Mouse (Mus musculus) WW6 (cell line): ENCODE results near the gene Ifit3.
"Not testable (repeated sequence)": the region's sequence is repeated elsewhere in the genome, so short reads cannot be mapped to it uniquely, and the experiment has no call there.

Source experiments
- DNase-seq: peaks from one replicate; pipeline ENCODE4 v3.0.0-alpha.2; 2013; ENCODE audit warnings: low read depth, low spot score

Ifit3 gene

GRCm38 (mm10) chr19:34583126-34583766 lies at the start of gene Ifit3:
TSS of gene Ifit3 (plus strand) at chr19:34583531.
- not testable (repeated sequence) for DNase-seq

- DNase-seq: no peak
These were observed 43.9 kb upstream of the Ifit3 start for GRCm38 (mm10) chr19:34539422-34539821.

GRCm38 (mm10) chr19:34546211-34546610 lies 37.1 kb upstream of the Ifit3 start:
- DNase-seq: no peak

GRCm38 (mm10) chr19:34547976-34548375 lies 35.4 kb upstream of the Ifit3 start:
- DNase-seq: peak; percentile 28

GRCm38 (mm10) chr19:34550205-34550533 lies 33.2 kb upstream of the Ifit3 start:
- DNase-seq: no peak

- DNase-seq: peak; percentile 14
These were observed 32.7 kb upstream of the Ifit3 start, which contains the start of gene Ifit2 for GRCm38 (mm10) chr19:34550534-34551223. TSS of gene Ifit2 (plus strand) at chr19:34550694.

GRCm38 (mm10) chr19:34551981-34552380 lies 31.4 kb upstream of the Ifit3 start:
- no peak for DNase-seq

- DNase-seq: no peak
These were observed 30.3 kb upstream of the Ifit3 start for GRCm38 (mm10) chr19:34553021-34553420.

- DNase-seq: no peak
These were observed 29.8 kb upstream of the Ifit3 start for GRCm38 (mm10) chr19:34553522-34553921.

- DNase-seq: no peak
These were observed 29.3 kb upstream of the Ifit3 start for GRCm38 (mm10) chr19:34554061-34554460.

- no peak for DNase-seq
These were observed 26.7 kb upstream of the Ifit3 start for GRCm38 (mm10) chr19:34556621-34557020.

- DNase-seq: no peak
These were observed 20.8 kb upstream of the Ifit3 start for GRCm38 (mm10) chr19:34562556-34562955.

GRCm38 (mm10) chr19:34566178-34566784 lies 17.1 kb upstream of the Ifit3 start:
- no peak for DNase-seq

GRCm38 (mm10) chr19:34568988-34569895 lies 14.1 kb upstream of the Ifit3 start:
- DNase-seq: no peak

- DNase-seq: no peak
These were observed 13.3 kb upstream of the Ifit3 start for GRCm38 (mm10) chr19:34569896-34570476.

- DNase-seq: no peak
These were observed 12.3 kb upstream of the Ifit3 start for GRCm38 (mm10) chr19:34571080-34571479.

- DNase-seq: no peak
These were observed 9.7 kb upstream of the Ifit3 start for GRCm38 (mm10) chr19:34573650-34574049.

- DNase-seq: no peak
These were observed 6.2 kb upstream of the Ifit3 start for GRCm38 (mm10) chr19:34577121-34577520.

GRCm38 (mm10) chr19:34582696-34583095 lies 635 bp upstream of the Ifit3 start:
- not testable (repeated sequence) for DNase-seq

GRCm38 (mm10) chr19:34585740-34586458 lies 2.6 kb downstream of the Ifit3 start:
- DNase-seq: not testable (repeated sequence)
